Mouse (Mus musculus) lung, adult 2 months (tissue): Measurements from ENCODE around the gene Kcnh1.

Experiments
- CTCF ChIP-seq: fragments of 200-500 bp; IDR thresholded peaks from 2 replicates; pipeline ENCODE4 v1.5.1; 2011; ENCODE audit warnings: mild to moderate bottlenecking, low read length, control low read depth; ENCODE audit not compliant: insufficient read depth
- POLR2A ChIP-seq: fragments of 200-500 bp; IDR thresholded peaks from 2 replicates; pipeline ENCODE4 v1.6.1; 2011; ENCODE audit warnings: low read depth, mild to moderate bottlenecking, control low read depth, low read length, borderline replicate concordance; ENCODE audit errors: extremely low read depth

DNA sequence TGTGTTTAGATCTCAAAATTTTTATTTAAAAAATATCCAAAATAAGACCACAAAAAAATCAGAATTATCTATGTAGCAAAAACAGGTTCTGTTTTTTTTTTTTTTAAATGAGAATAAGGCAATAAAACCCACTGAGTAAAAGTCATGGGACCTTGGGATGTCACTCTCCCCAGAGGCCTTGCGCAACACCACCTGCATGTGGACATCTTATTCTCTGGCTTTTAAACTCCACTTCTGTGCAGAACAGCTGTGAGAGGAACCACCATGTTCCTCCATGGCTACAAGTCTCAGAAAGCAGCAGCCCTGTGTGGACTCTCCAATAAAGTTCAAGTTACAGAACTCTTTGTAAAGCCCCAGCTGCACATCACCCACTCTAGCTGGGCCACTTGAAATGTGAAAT lies 322.2 kb downstream of the Kcnh1 start:
- TF ChIP-seq CTCF: no peak
- TF ChIP-seq POLR2A: no peak
